Mouse (Mus musculus): ENCODE measurements at regions not wholly inside any gene's neighbourhood (a gene's known extent, or its start where the extent isn't known, plus 50 kb on each side); places are given as distances from the start of the nearest gene placed in this dataset.
A peak's percentile ranks its signal among the peaks of the same experiment; 100 is the strongest.

GRCm38 (mm10) chr10:65845096-65845624 lies 1250.8 kb upstream of the Jmjd1c start:
- H3K9me3 ChIP-seq (ENCODE audit: control insufficient read depth, low read length): no peaks in the 10 kb centered on the region
- WGBS: 81% methylated on average over 4 of the region's 4 CpGs
- no peaks in the 10 kb centered on the region for H3K36me3 ChIP-seq (ENCODE audit: control insufficient read depth, insufficient read depth, low read length)
- H3K4me2 ChIP-seq (ENCODE audit: low read depth, low read length): no peak overlapping the region
- no peak overlapping the region for H3K27ac ChIP-seq (ENCODE audit: low read depth, low read length)
- ATAC-seq (ENCODE audit: low read depth): no peak
- no peak overlapping the region for H3K4me3 ChIP-seq (ENCODE audit: low read depth, low read length)
- no peak overlapping the region for H3K9ac ChIP-seq (replicated peaks; ENCODE audit: low read depth, low read length)
- H3K27me3 ChIP-seq (ENCODE audit: control insufficient read depth, insufficient read depth, low read length): no peaks in the 10 kb centered on the region
- no peaks in the 10 kb centered on the region for H3K4me1 ChIP-seq (ENCODE audit: control insufficient read depth, insufficient read depth, low read length)

GRCm38 (mm10) chr10:65846136-65846535 lies 1249.8 kb upstream of the Jmjd1c start:
- no peak overlapping the region for H3K4me3 ChIP-seq (ENCODE audit: low read depth, low read length)
- ATAC-seq (ENCODE audit: low read depth): no peak
- no peaks in the 10 kb centered on the region for H3K27me3 ChIP-seq (ENCODE audit: control insufficient read depth, insufficient read depth, low read length)
- no peaks in the 10 kb centered on the region for H3K9me3 ChIP-seq (ENCODE audit: control insufficient read depth, low read length)
- no peak overlapping the region for H3K4me2 ChIP-seq (ENCODE audit: low read depth, low read length)
- no peak overlapping the region for H3K9ac ChIP-seq (replicated peaks; ENCODE audit: low read depth, low read length)
- no peaks in the 10 kb centered on the region for H3K4me1 ChIP-seq (ENCODE audit: control insufficient read depth, insufficient read depth, low read length)
- no peaks in the 10 kb centered on the region for H3K36me3 ChIP-seq (ENCODE audit: control insufficient read depth, insufficient read depth, low read length)
- no peak overlapping the region for H3K27ac ChIP-seq (ENCODE audit: low read depth, low read length)
- 91% methylated on average over 4 of the region's 4 CpGs for WGBS

GRCm38 (mm10) chr10:65847622-65848021 lies 1248.3 kb upstream of the Jmjd1c start:
- H3K9ac ChIP-seq (replicated peaks; ENCODE audit: low read depth, low read length): no peak overlapping the region
- H3K4me2 ChIP-seq (ENCODE audit: low read depth, low read length): no peak overlapping the region
- ATAC-seq (ENCODE audit: low read depth): no peak
- no peaks in the 10 kb centered on the region for H3K9me3 ChIP-seq (ENCODE audit: control insufficient read depth, low read length)
- no peaks in the 10 kb centered on the region for H3K36me3 ChIP-seq (ENCODE audit: control insufficient read depth, insufficient read depth, low read length)
- no peaks in the 10 kb centered on the region for H3K27me3 ChIP-seq (ENCODE audit: control insufficient read depth, insufficient read depth, low read length)
- 86% methylated on average over 1 of the region's 1 CpGs for WGBS
- no peak overlapping the region for H3K4me3 ChIP-seq (ENCODE audit: low read depth, low read length)
- no peaks in the 10 kb centered on the region for H3K4me1 ChIP-seq (ENCODE audit: control insufficient read depth, insufficient read depth, low read length)
- H3K27ac ChIP-seq (ENCODE audit: low read depth, low read length): no peak overlapping the region

- Histone ChIP-seq H3K27ac (ENCODE audit: low read depth, low read length) (no peak overlapping the region), H3K4me3 (ENCODE audit: low read depth, low read length) (no peak overlapping the region)
- 63% methylated on average over 3 of the region's 3 CpGs for WGBS
Observed at GRCm38 (mm10) chr10:65889881-65890280, 1206.0 kb upstream of the Jmjd1c start.

GRCm38 (mm10) chr10:65907571-65907970 lies 1188.4 kb upstream of the Jmjd1c start:
- Histone ChIP-seq H3K9ac (replicated peaks; ENCODE audit: low read depth, low read length) (no peak overlapping the region), H3K4me3 (ENCODE audit: low read depth, low read length) (no peak overlapping the region), H3K4me1 (ENCODE audit: control insufficient read depth, insufficient read depth, low read length) (no peaks in the 10 kb centered on the region), H3K9me3 (ENCODE audit: control insufficient read depth, low read length) (no peaks in the 10 kb centered on the region), H3K27me3 (ENCODE audit: control insufficient read depth, insufficient read depth, low read length) (no peaks in the 10 kb centered on the region), H3K4me2 (ENCODE audit: low read depth, low read length) (no peak overlapping the region), H3K27ac (ENCODE audit: low read depth, low read length) (no peak overlapping the region), H3K36me3 (ENCODE audit: control insufficient read depth, insufficient read depth, low read length) (no peaks in the 10 kb centered on the region)
- 97% methylated on average over 1 of the region's 1 CpGs for WGBS
- no peak for ATAC-seq (ENCODE audit: low read depth)

More at GRCm38 (mm10) chr10:65889881-65890280, 1206.0 kb upstream of the Jmjd1c start:
- Histone ChIP-seq H3K9ac (replicated peaks; ENCODE audit: low read depth, low read length) (no peak overlapping the region), H3K4me2 (ENCODE audit: low read depth, low read length) (no peak overlapping the region), H3K36me3 (ENCODE audit: control insufficient read depth, insufficient read depth, low read length) (no peaks in the 10 kb centered on the region), H3K4me1 (ENCODE audit: control insufficient read depth, insufficient read depth, low read length) (no peaks in the 10 kb centered on the region), H3K9me3 (ENCODE audit: control insufficient read depth, low read length) (no peaks in the 10 kb centered on the region), H3K27me3 (ENCODE audit: control insufficient read depth, insufficient read depth, low read length) (no peaks in the 10 kb centered on the region)
- ATAC-seq (ENCODE audit: low read depth): peak; percentile 65; the same call in 1 of the 2 replicates

- no peak overlapping the region for H3K27ac ChIP-seq (ENCODE audit: low read depth, low read length)
- 83% methylated on average over 6 of the region's 6 CpGs for WGBS
- no peaks in the 10 kb centered on the region for H3K9me3 ChIP-seq (ENCODE audit: control insufficient read depth, low read length)
- ATAC-seq (ENCODE audit: low read depth): no peak
- no peak overlapping the region for H3K4me2 ChIP-seq (ENCODE audit: low read depth, low read length)
- no peak overlapping the region for H3K9ac ChIP-seq (replicated peaks; ENCODE audit: low read depth, low read length)
- H3K4me3 ChIP-seq (ENCODE audit: low read depth, low read length): no peak overlapping the region
- H3K27me3 ChIP-seq (ENCODE audit: control insufficient read depth, insufficient read depth, low read length): no peaks in the 10 kb centered on the region
- H3K4me1 ChIP-seq (ENCODE audit: control insufficient read depth, insufficient read depth, low read length): no peaks in the 10 kb centered on the region
- H3K36me3 ChIP-seq (ENCODE audit: control insufficient read depth, insufficient read depth, low read length): no peaks in the 10 kb centered on the region
Observed at GRCm38 (mm10) chr10:65912518-65912917, 1183.4 kb upstream of the Jmjd1c start.

GRCm38 (mm10) chr10:65932077-65932476 lies 1163.8 kb upstream of the Jmjd1c start:
- Histone ChIP-seq H3K9ac (replicated peaks; ENCODE audit: low read depth, low read length) (no peak overlapping the region), H3K27ac (ENCODE audit: low read depth, low read length) (no peak overlapping the region), H3K9me3 (ENCODE audit: control insufficient read depth, low read length) (no peaks in the 10 kb centered on the region), H3K4me1 (ENCODE audit: control insufficient read depth, insufficient read depth, low read length) (no peaks in the 10 kb centered on the region), H3K27me3 (ENCODE audit: control insufficient read depth, insufficient read depth, low read length) (no peaks in the 10 kb centered on the region), H3K4me2 (ENCODE audit: low read depth, low read length) (no peak overlapping the region), H3K36me3 (ENCODE audit: control insufficient read depth, insufficient read depth, low read length) (no peaks in the 10 kb centered on the region), H3K4me3 (ENCODE audit: low read depth, low read length) (no peak overlapping the region)
- no peak for ATAC-seq (ENCODE audit: low read depth)

GRCm38 (mm10) chr10:65948587-65948986 lies 1147.3 kb upstream of the Jmjd1c start:
- no peaks in the 10 kb centered on the region for H3K4me1 ChIP-seq (ENCODE audit: control insufficient read depth, insufficient read depth, low read length)
- H3K4me3 ChIP-seq (ENCODE audit: low read depth, low read length): no peak overlapping the region
- no peak for ATAC-seq (ENCODE audit: low read depth)
- H3K4me2 ChIP-seq (ENCODE audit: low read depth, low read length): no peak overlapping the region
- 85% methylated on average over 4 of the region's 4 CpGs for WGBS
- H3K27me3 ChIP-seq (ENCODE audit: control insufficient read depth, insufficient read depth, low read length): no peaks in the 10 kb centered on the region
- no peak overlapping the region for H3K9ac ChIP-seq (replicated peaks; ENCODE audit: low read depth, low read length)
- H3K27ac ChIP-seq (ENCODE audit: low read depth, low read length): no peak overlapping the region
- no peaks in the 10 kb centered on the region for H3K9me3 ChIP-seq (ENCODE audit: control insufficient read depth, low read length)
- H3K36me3 ChIP-seq (ENCODE audit: control insufficient read depth, insufficient read depth, low read length): no peaks in the 10 kb centered on the region

GRCm38 (mm10) chr10:65962441-65962840 lies 1133.5 kb upstream of the Jmjd1c start:
- ATAC-seq (ENCODE audit: low read depth): no peak
- no peaks in the 10 kb centered on the region for H3K9me3 ChIP-seq (ENCODE audit: control insufficient read depth, low read length)
- 82% methylated on average over 4 of the region's 4 CpGs for WGBS

More at GRCm38 (mm10) chr10:65962441-65962840, 1133.5 kb upstream of the Jmjd1c start:
- no peak overlapping the region for H3K4me3 ChIP-seq (ENCODE audit: low read depth, low read length)
- no peaks in the 10 kb centered on the region for H3K27me3 ChIP-seq (ENCODE audit: control insufficient read depth, insufficient read depth, low read length)
- no peak overlapping the region for H3K9ac ChIP-seq (replicated peaks; ENCODE audit: low read depth, low read length)
- H3K27ac ChIP-seq (ENCODE audit: low read depth, low read length): no peak overlapping the region
- H3K36me3 ChIP-seq (ENCODE audit: control insufficient read depth, insufficient read depth, low read length): no peaks in the 10 kb centered on the region
- no peaks in the 10 kb centered on the region for H3K4me1 ChIP-seq (ENCODE audit: control insufficient read depth, insufficient read depth, low read length)
- no peak overlapping the region for H3K4me2 ChIP-seq (ENCODE audit: low read depth, low read length)
